Mouse (Mus musculus) CH12.LX (cell line): ENCODE data around the gene Fam83f. TPM values are rescaled to one million over a fixed set of nuclear protein-coding genes. Genes with fewer than 3 reads are reported as not detected.

ENCODE experiments used
- DNase-seq: peaks from one replicate; pipeline ENCODE4 v3.0.0-alpha.2; 2013; ENCODE audit errors: extremely low read depth
- H3K27ac ChIP-seq: 2 replicates; pipeline ENCODE4 v1.5.1; 2012; ENCODE audit warnings: low read depth, mild to moderate bottlenecking, control low read depth, moderate library complexity; ENCODE audit not compliant: insufficient read depth
- H3K27me3 ChIP-seq: replicated peaks from 2 replicates; pipeline ENCODE3; 2012; ENCODE audit warnings: inconsistent platforms
- H3K36me3 ChIP-seq, 2 experiments: replicated peaks in 1 of 2; 2 replicates each; pipeline versions ENCODE3 to v1.6.1; 2012; ENCODE audit warnings: inconsistent platforms in 1 of 2, low read length in 1 of 2, mild to moderate bottlenecking in 1 of 2, mixed read lengths in 1 of 2, moderate library complexity in 1 of 2; ENCODE audit not compliant: control insufficient read depth in 1 of 2, insufficient read depth in 1 of 2
- H3K4me1 ChIP-seq, 2 experiments: 2 replicates each; pipeline ENCODE4 v1.6.1; 2012; ENCODE audit warnings: inconsistent platforms in 1 of 2, moderate library complexity in 1 of 2; ENCODE audit not compliant: insufficient read depth in 2 of 2, control insufficient read depth in 1 of 2
- H3K4me2 ChIP-seq: 2 replicates; pipeline ENCODE4 v1.6.1; 2012; ENCODE audit warnings: low read depth, mild to moderate bottlenecking, control low read depth; ENCODE audit not compliant: poor library complexity, insufficient read depth, severe bottlenecking
- H3K4me3 ChIP-seq, 3 experiments: fragments of 150-350 bp in 1 of 3; sonication (generic) in 1 of 3; replicated peaks in 1 of 3; 2 replicates each; pipeline versions ENCODE3 to v1.5.1; 2011 to 2012; ENCODE audit warnings: low read depth in 2 of 3, low read length in 2 of 3, mild to moderate bottlenecking in 2 of 3, moderate library complexity in 2 of 3, control low read depth in 1 of 3, improper control_type of control experiment in 1 of 3, inconsistent platforms in 1 of 3, mixed read lengths in 1 of 3; ENCODE audit not compliant: poor library complexity in 1 of 3
- H3K79me2 ChIP-seq: replicated peaks from 2 replicates; pipeline ENCODE4 v1.6.1; 2012; ENCODE audit warnings: mild to moderate bottlenecking, moderate library complexity; ENCODE audit not compliant: control insufficient read depth, poor library complexity, insufficient read depth, severe bottlenecking; ENCODE audit errors: extremely low read depth
- H3K9ac ChIP-seq: 2 replicates; pipeline ENCODE4 v1.6.1; 2012; ENCODE audit warnings: low read depth, mild to moderate bottlenecking, control low read depth, moderate library complexity; ENCODE audit not compliant: insufficient read depth
- H3K9me3 ChIP-seq: replicated peaks from 2 replicates; pipeline ENCODE3; 2012; ENCODE audit warnings: low read length, inconsistent platforms, mixed read lengths
- BHLHE40 ChIP-seq: IDR thresholded peaks from 2 replicates; pipeline ENCODE4 v1.6.1; 2011; ENCODE audit warnings: mild to moderate bottlenecking, low read depth, low read length, improper control_type of control experiment
- CHD1 ChIP-seq: IDR thresholded peaks from 2 replicates; pipeline ENCODE4 v1.6.1; 2012; ENCODE audit warnings: low read depth, low read length, improper control_type of control experiment, inconsistent platforms
- CHD2 ChIP-seq: IDR thresholded peaks from 2 replicates; pipeline ENCODE4 v1.6.1; 2011; ENCODE audit warnings: low read length, improper control_type of control experiment
- CTCF ChIP-seq, 2 experiments: IDR thresholded peaks in 1 of 2; conservative IDR thresholded peaks in 1 of 2; 2 replicates each; pipeline ENCODE4 v1.5.1; 2011 to 2012; ENCODE audit warnings: low read depth in 2 of 2, low read length in 2 of 2, improper control_type of control experiment in 1 of 2, inconsistent platforms in 1 of 2, mild to moderate bottlenecking in 1 of 2, moderate library complexity in 1 of 2
- E2F4 ChIP-seq: IDR thresholded peaks from 2 replicates; pipeline ENCODE4 v1.6.1; 2011; ENCODE audit warnings: low read depth, low read length, improper control_type of control experiment; ENCODE audit not compliant: insufficient replicate concordance
- ETS1 ChIP-seq: conservative IDR thresholded peaks from 2 replicates; pipeline ENCODE4 v1.6.1; 2012; ENCODE audit warnings: low read depth, mild to moderate bottlenecking, inconsistent platforms, low read length, improper control_type of control experiment, moderate library complexity
- IRF4 ChIP-seq: IDR thresholded peaks from 2 replicates; pipeline ENCODE4 v1.6.1; 2014; ENCODE audit warnings: low read depth, mild to moderate bottlenecking, inconsistent platforms, low read length, improper control_type of control experiment
- JUN ChIP-seq: IDR thresholded peaks from 2 replicates; pipeline ENCODE4 v1.6.1; 2011; ENCODE audit warnings: low read depth, mild to moderate bottlenecking, low read length, improper control_type of control experiment, moderate library complexity; ENCODE audit not compliant: insufficient read depth
- JUND ChIP-seq: conservative IDR thresholded peaks from 2 replicates; pipeline ENCODE4 v1.6.1; 2011; ENCODE audit warnings: low read depth, low read length, improper control_type of control experiment
- KAT2A ChIP-seq: IDR thresholded peaks from 2 replicates; pipeline ENCODE4 v1.6.1; 2012; ENCODE audit warnings: low read length, improper control_type of control experiment, inconsistent platforms; ENCODE audit not compliant: insufficient replicate concordance
- MAFK ChIP-seq: IDR thresholded peaks from 2 replicates; pipeline ENCODE4 v1.6.1; 2011; ENCODE audit warnings: low read length, improper control_type of control experiment; ENCODE audit not compliant: insufficient replicate concordance
- MYC ChIP-seq: IDR thresholded peaks from 2 replicates; pipeline ENCODE4 v1.6.1; 2011; ENCODE audit warnings: low read depth, mild to moderate bottlenecking, improper control_type of control experiment, low read length
- NELFE ChIP-seq: IDR thresholded peaks from 2 replicates; pipeline ENCODE4 v1.6.1; 2011; ENCODE audit warnings: low read depth, low read length, improper control_type of control experiment
- RAD21 ChIP-seq: IDR thresholded peaks from 2 replicates; pipeline ENCODE4 v1.6.1; 2011; ENCODE audit warnings: low read depth, mild to moderate bottlenecking, low read length, improper control_type of control experiment, moderate library complexity
- SIN3A ChIP-seq: IDR thresholded peaks from 2 replicates; pipeline ENCODE4 v1.6.1; 2012; ENCODE audit warnings: low read length, improper control_type of control experiment, inconsistent platforms
- TBP ChIP-seq: conservative IDR thresholded peaks from 2 replicates; pipeline ENCODE4 v1.6.1; 2011; ENCODE audit warnings: low read depth, low read length, improper control_type of control experiment
- TCF12 ChIP-seq: IDR thresholded peaks from 2 replicates; pipeline ENCODE4 v1.6.1; 2014; ENCODE audit warnings: low read depth, mild to moderate bottlenecking, inconsistent platforms, low read length, improper control_type of control experiment
- UBTF ChIP-seq: IDR thresholded peaks from 2 replicates; pipeline ENCODE4 v1.6.1; 2012; ENCODE audit warnings: low read depth, mild to moderate bottlenecking, inconsistent platforms, low read length, improper control_type of control experiment, moderate library complexity
- USF2 ChIP-seq: conservative IDR thresholded peaks from 2 replicates; pipeline ENCODE4 v1.6.1; 2011; ENCODE audit warnings: low read depth, low read length, improper control_type of control experiment
- ZKSCAN1 ChIP-seq: IDR thresholded peaks from 2 replicates; pipeline ENCODE4 v1.6.1; 2012; ENCODE audit warnings: low read depth, inconsistent platforms, low read length, improper control_type of control experiment, borderline replicate concordance
- ZMIZ1 ChIP-seq: IDR thresholded peaks from 2 replicates; pipeline ENCODE4 v1.6.1; 2012; ENCODE audit warnings: low read depth, mild to moderate bottlenecking, inconsistent platforms, low read length, improper control_type of control experiment
- dilution Hi-C: fragments of 300-500 bp; cut with MboI; formaldehyde crosslinking; loops from 2 replicates; pipeline ENCODE4 v1.14.3; 2020; ENCODE audit warnings: low sequenced_read_pairs; ENCODE audit not compliant: extremely low pct_unique_long_range_greater_than_20kb, extremely low pct_ligation_motif_present
- in situ Hi-C: fragments of 300-500 bp; cut with MboI; formaldehyde crosslinking; loops from 3 replicates; pipeline ENCODE4 v1.14.3; 2019; ENCODE audit warnings: low sequenced_read_pairs, low pct_ligation_motif_present, low pct_unique_long_range_greater_than_20kb, mixed read lengths
- polyA plus RNA-seq: library from polyadenylated mRNA; unstranded; fragments of >175 nt; gene quantifications from 2 replicates; pipeline ENCODE4 v1.2.1, GENCODE M21; 2012; ENCODE audit warnings: low read depth; ENCODE audit not compliant: insufficient read length
- total RNA-seq, 2 experiments: library from RNA; depleted of rRNA; stranded (reverse); fragments of 300-350 nt in 1 of 2; fragments of >200 nt in 1 of 2; gene quantifications; 2 replicates each; pipeline ENCODE4 v1.2.3; 2012 to 2014

Gene Fam83f
- total and polyA plus RNA-seq, 3 experiments = 0.08 to 0.27 (median 0.20) TPM

DNA sequence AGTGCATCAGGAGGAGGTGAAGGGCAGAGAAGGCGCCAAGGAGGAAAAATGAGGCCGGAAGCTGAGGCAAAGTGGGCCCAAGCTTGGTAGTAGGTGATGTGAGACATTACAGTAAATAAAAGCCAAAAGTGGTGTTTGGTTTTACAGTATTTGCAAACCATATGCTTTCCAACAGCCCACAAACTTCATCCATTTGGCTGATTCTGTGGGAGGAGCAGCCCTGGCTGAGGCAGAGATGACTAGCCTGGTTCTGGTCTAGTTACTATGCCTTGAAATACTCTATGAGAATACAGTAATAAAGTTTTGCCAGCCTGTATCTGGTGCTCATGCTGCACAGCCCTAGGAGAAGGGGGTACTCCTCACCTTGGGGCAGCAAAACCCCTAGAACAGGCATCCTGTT, 21.2 kb upstream of the Fam83f start:
- DNase-seq = no peak
- no peak for TF ChIP-seq RAD21
- TF ChIP-seq ZMIZ1 = no peak
- no peak for TF ChIP-seq UBTF
- no peak for TF ChIP-seq CTCF (conservative IDR thresholded peaks at IDR 0.05 in 1 of 2, IDR thresholded peaks at IDR 0.05 in 1 of 2; ENCODE audit: low read depth in 2 of 2, low read length in 2 of 2)
- no peak for TF ChIP-seq SIN3A
- no peak for TF ChIP-seq E2F4
- no peak for TF ChIP-seq IRF4
- no peak for TF ChIP-seq CHD1
- no peak for TF ChIP-seq MYC
- TF ChIP-seq MAFK = no peak
- TF ChIP-seq TCF12 = no peak
- no peak for TF ChIP-seq USF2
- TF ChIP-seq KAT2A = no peak
- TF ChIP-seq JUN = no peak
- TF ChIP-seq ZKSCAN1 = no peak
- TF ChIP-seq CHD2 = no peak
- no peak for TF ChIP-seq NELFE
- no peak for TF ChIP-seq BHLHE40
- no peak for TF ChIP-seq JUND
- no peak for TF ChIP-seq TBP
- Histone ChIP-seq H3K27me3 (no peaks in the 10 kb centered on the region), H3K79me2 (no peaks in the 10 kb centered on the region), H3K4me1 (peaks cover 28 to 44% of the 10 kb centered on the region in 2 experiments), H3K4me2 (no peak overlapping the region), H3K36me3 (peaks cover 0 to 29% of the 10 kb centered on the region in 2 experiments), H3K9ac (no peak overlapping the region), H3K4me3 (no peak overlapping the region), H3K9me3 (peaks cover 6% of the 10 kb centered on the region), H3K27ac (no peak overlapping the region)
- dilution Hi-C loops = no loop called here
- in situ Hi-C loops = no loop called here

DNA sequence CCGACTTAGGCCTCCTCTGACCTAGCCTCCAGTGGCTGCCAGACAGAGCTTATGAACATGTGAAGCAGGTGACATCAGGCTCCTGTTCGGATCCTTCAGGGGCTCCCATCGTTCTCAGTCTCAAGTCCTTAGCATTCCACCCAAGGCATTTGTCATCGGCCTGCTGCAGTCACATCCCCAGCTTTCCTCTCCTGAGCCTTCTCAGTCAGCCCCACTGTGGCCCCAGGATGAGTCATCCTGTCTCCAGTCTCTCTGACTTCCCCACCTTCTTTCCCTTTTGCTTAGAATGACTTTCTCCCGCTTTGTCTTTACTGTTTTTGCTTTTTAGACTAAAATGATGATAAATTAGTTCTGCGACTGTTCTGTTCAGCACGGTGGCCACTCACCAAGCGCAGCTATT, 17.8 kb upstream of the Fam83f start:
- no peak overlapping the region for H3K9ac ChIP-seq
- no peaks in the 10 kb centered on the region for H3K27me3 ChIP-seq
- dilution Hi-C loops (no loop called here), in situ Hi-C loops (no loop called here)
- peaks cover 6% of the 10 kb centered on the region for H3K9me3 ChIP-seq
- peak; percentile 54 for DNase-seq
- no peak overlapping the region for H3K4me3 ChIP-seq
- H3K4me1 ChIP-seq = peaks cover 16 to 34% of the 10 kb centered on the region in 2 experiments
- peak overlapping the region; percentile 10 for H3K4me2 ChIP-seq
- H3K36me3 ChIP-seq = peaks cover 0 to 4% of the 10 kb centered on the region in 2 experiments
- H3K27ac ChIP-seq = no peak overlapping the region
- H3K79me2 ChIP-seq = no peaks in the 10 kb centered on the region
- TF ChIP-seq MYC (no peak), TCF12 (peak; percentile 4; the same call in 1 of the 2 replicates), ETS1 (no peak; the same call in 1 of the 2 replicates), BHLHE40 (peak; percentile 4; the same call in 1 of the 2 replicates), TBP (0 out of 2 replicates have a peak, but pooled peaks have one; percentile 32), JUN (peak; percentile 39), IRF4 (peak; percentile 46; the same call in 1 of the 2 replicates)
